Mouse (Mus musculus): Measurements from ENCODE around the gene Lasp1. TPM values are rescaled to one million over a fixed set of nuclear protein-coding genes. Genes with fewer than 3 reads are reported as not detected.
"Not testable (repeated sequence)": the region's sequence is repeated elsewhere in the genome, so short reads cannot be mapped to it uniquely, and the experiment has no call there.

Lasp1 gene
- polyA plus RNA-seq, 1 experiment from 2014 or later, result 246 TPM

GRCm38 (mm10) chr11:97776497-97777128, 22.2 kb upstream of the Lasp1 start:
- DNase-seq (ENCODE audit: low read depth, low spot score) (no peak), ATAC-seq (no peak)
- in situ Hi-C loops (cut with MboI; ENCODE audit: low pct_unique_long_range_greater_than_20kb), result no loop called here

GRCm38 (mm10) chr11:97777129-97777529, 21.7 kb upstream of the Lasp1 start:
- DNase-seq (ENCODE audit: low read depth, low spot score), result no peak
- ChIA-PET CTCF (no interaction called here), POLR2A (no interaction called here)
- TF ChIP-seq CTCF (IDR thresholded peaks at IDR 0.05), result no peak
- in situ Hi-C loops (cut with MboI; ENCODE audit: low pct_unique_long_range_greater_than_20kb), result no loop called here
- no peak for ATAC-seq
- H3K27me3 ChIP-seq, result no peaks in the 10 kb centered on the region

More at GRCm38 (mm10) chr11:97776497-97777128, 22.2 kb upstream of the Lasp1 start:
- CTCF ChIA-PET, result no interaction called here
- H3K27me3 ChIP-seq, result no peaks in the 10 kb centered on the region
- POLR2A ChIA-PET, result no interaction called here
- TF ChIP-seq CTCF (IDR thresholded peaks at IDR 0.05), result no peak

GRCm38 (mm10) chr11:97778918-97779317, 19.9 kb upstream of the Lasp1 start:
- ATAC-seq, result no peak

GRCm38 (mm10) chr11:97779968-97780701, 18.7 kb upstream of the Lasp1 start:
- in situ Hi-C loops (cut with MboI; ENCODE audit: low pct_unique_long_range_greater_than_20kb), result no loop called here
- DNase-seq (ENCODE audit: low read depth, low spot score), result no peak
- no peaks in the 10 kb centered on the region for H3K27me3 ChIP-seq
- ChIA-PET CTCF (no interaction called here), POLR2A (interaction anchor here (1.4 kb wide), 1 partner anchor 13 kb away, joined by 6 read pairs; no protein-coding TSS in a partner anchor)
- TF ChIP-seq CTCF (IDR thresholded peaks at IDR 0.05), result no peak
- ATAC-seq, result no peak

More at GRCm38 (mm10) chr11:97778918-97779317, 19.9 kb upstream of the Lasp1 start:
- no peak for DNase-seq (ENCODE audit: low read depth, low spot score)
- ChIA-PET CTCF (no interaction called here), POLR2A (interaction anchor here (1.4 kb wide), 1 partner anchor 12 kb away, joined by 6 read pairs; no protein-coding TSS in a partner anchor)
- no peaks in the 10 kb centered on the region for H3K27me3 ChIP-seq
- TF ChIP-seq CTCF (IDR thresholded peaks at IDR 0.05), result no peak
- in situ Hi-C loops (cut with MboI; ENCODE audit: low pct_unique_long_range_greater_than_20kb), result no loop called here

- DNase-seq (ENCODE audit: low read depth, low spot score) (no peak), ATAC-seq (no peak)
- no peaks in the 10 kb centered on the region for H3K27me3 ChIP-seq
- POLR2A ChIA-PET, result interaction anchor here (0.6 to 1.8 kb wide), 3 partner anchors 13 to 16 kb away, joined by 3 to 4 read pairs (median 3); no protein-coding TSS in a partner anchor
- in situ Hi-C loops (cut with MboI; ENCODE audit: low pct_unique_long_range_greater_than_20kb), result no loop called here
- CTCF ChIA-PET, result no interaction called here
- no peak for TF ChIP-seq CTCF (IDR thresholded peaks at IDR 0.05)
These were observed 17.3 kb upstream of the Lasp1 start for GRCm38 (mm10) chr11:97781478-97781831.

- no peak for TF ChIP-seq CTCF (IDR thresholded peaks at IDR 0.05)
- ChIA-PET POLR2A (interaction anchor here (1.0 to 1.8 kb wide), 2 partner anchors 15 to 17 kb away, joined by 3 to 4 read pairs; no protein-coding TSS in a partner anchor), CTCF (interaction anchor here (1.5 kb wide), 1 partner anchor 10 kb away, joined by 5 read pairs; no protein-coding TSS in a partner anchor)
- ATAC-seq (peak; percentile 39), DNase-seq (ENCODE audit: low read depth, low spot score) (peak; percentile 83)
- in situ Hi-C loops (cut with MboI; ENCODE audit: low pct_unique_long_range_greater_than_20kb), result no loop called here
- H3K27me3 ChIP-seq, result no peaks in the 10 kb centered on the region
These were observed 16.8 kb upstream of the Lasp1 start, which contains the start of gene Rpl23 for GRCm38 (mm10) chr11:97781832-97782563. Gene Rpl23 (minus strand): TSS chr11:97782437.

GRCm38 (mm10) chr11:97782564-97782895, 16.3 kb upstream of the Lasp1 start:
- H3K27me3 ChIP-seq, result no peaks in the 10 kb centered on the region
- CTCF ChIA-PET, result interaction anchor here (1.5 kb wide), 1 partner anchor 9 kb away, joined by 5 read pairs; no protein-coding TSS in a partner anchor
- POLR2A ChIA-PET, result interaction anchor here (1.8 kb wide), 1 partner anchor 16 kb away, joined by 4 read pairs; no protein-coding TSS in a partner anchor
- ATAC-seq, result no peak
- no peak for TF ChIP-seq CTCF (IDR thresholded peaks at IDR 0.05)
- no peak for DNase-seq (ENCODE audit: low read depth, low spot score)
- in situ Hi-C loops (cut with MboI; ENCODE audit: low pct_unique_long_range_greater_than_20kb), result no loop called here

- no peak for ATAC-seq
These were observed 10.8 kb upstream of the Lasp1 start for GRCm38 (mm10) chr11:97787961-97788360.

GRCm38 (mm10) chr11:97789727-97790126, 9.1 kb upstream of the Lasp1 start:
- TF ChIP-seq CTCF (IDR thresholded peaks at IDR 0.05), result no peak
- in situ Hi-C loops (cut with MboI; ENCODE audit: low pct_unique_long_range_greater_than_20kb), result no loop called here
- no peak for ATAC-seq
- H3K27me3 ChIP-seq, result no peaks in the 10 kb centered on the region
- no peak for DNase-seq (ENCODE audit: low read depth, low spot score)
- CTCF ChIA-PET, result interaction anchor here (0.9 kb wide), 1 partner anchor 98 kb away, joined by 4 read pairs; no protein-coding TSS in a partner anchor
- POLR2A ChIA-PET, result interaction anchor here (2.6 kb wide), 1 partner anchor 10 kb away, joined by 10 read pairs; the partner anchor contains the start of gene Lasp1

More at GRCm38 (mm10) chr11:97787961-97788360, 10.8 kb upstream of the Lasp1 start:
- in situ Hi-C loops (cut with MboI; ENCODE audit: low pct_unique_long_range_greater_than_20kb), result no loop called here
- no peak for TF ChIP-seq CTCF (IDR thresholded peaks at IDR 0.05)
- no peaks in the 10 kb centered on the region for H3K27me3 ChIP-seq
- DNase-seq (ENCODE audit: low read depth, low spot score), result no peak
- CTCF ChIA-PET, result no interaction called here
- POLR2A ChIA-PET, result interaction anchor here (2.6 kb wide), 1 partner anchor 11 kb away, joined by 10 read pairs; the partner anchor contains the start of gene Lasp1

- DNase-seq (ENCODE audit: low read depth, low spot score); in situ Hi-C loops (cut with MboI; ENCODE audit: low pct_unique_long_range_greater_than_20kb): not testable (repeated sequence)
- POLR2A ChIA-PET, result interaction anchor here (2.6 kb wide), 1 partner anchor 8 kb away, joined by 10 read pairs; the partner anchor contains the start of gene Lasp1
These were observed 7.9 kb upstream of the Lasp1 start for GRCm38 (mm10) chr11:97790778-97791438.

More at GRCm38 (mm10) chr11:97790778-97791438, 7.9 kb upstream of the Lasp1 start:
- H3K27me3 ChIP-seq, ATAC-seq: not testable (repeated sequence)
- CTCF ChIA-PET, result interaction anchor here (0.9 to 1.2 kb wide), 2 partner anchors 27 to 97 kb away, joined by 3 to 4 read pairs; no protein-coding TSS in a partner anchor

Data from Patski (cell line).